Mouse (Mus musculus): ENCODE data around the gene Dock10. TPM values are rescaled to one million over a fixed set of nuclear protein-coding genes. Genes with fewer than 3 reads are reported as not detected.

Gene Dock10
- polyA plus RNA-seq, 2 experiments = 8.2 to 9.1 TPM

- no peak overlapping the region for H3K27ac ChIP-seq (replicated peaks; ENCODE audit: low read depth, low read length)
- TF ChIP-seq POLR2A (IDR thresholded peaks at IDR 0.05; ENCODE audit: borderline replicate concordance, extremely low read depth, insufficient read depth, insufficient read length) = no peak
- H3K27me3 ChIP-seq (ENCODE audit: control insufficient read depth, insufficient read depth, low read length) = no peaks in the 10 kb centered on the region
- H3K9ac ChIP-seq (ENCODE audit: low read depth, low read length, severe bottlenecking) = no peak overlapping the region
- no peaks in the 10 kb centered on the region; the same call in 1 of the 2 replicates for H3K4me1 ChIP-seq (ENCODE audit: control insufficient read depth, insufficient read depth, low read length)
- 48% methylated on average over 1 of the region's 1 CpGs for WGBS
- H3K36me3 ChIP-seq (ENCODE audit: control insufficient read depth, insufficient read depth, low read length) = no peaks in the 10 kb centered on the region
- DNase-seq (ENCODE audit: low spot score) (no peak), ATAC-seq (ENCODE audit: low FRiP score, low read depth) (no peak)
- H3K9me3 ChIP-seq (ENCODE audit: control insufficient read depth, low read length) = no peaks in the 10 kb centered on the region
- H3K4me2 ChIP-seq (replicated peaks; ENCODE audit: low read depth, low read length, severe bottlenecking) = no peak overlapping the region
- no peak overlapping the region for H3K4me3 ChIP-seq (replicated peaks; ENCODE audit: low read length)
Measured at GRCm38 (mm10) chr1:80718666-80719065, 39.7 kb downstream of the Dock10 start.

DNA sequence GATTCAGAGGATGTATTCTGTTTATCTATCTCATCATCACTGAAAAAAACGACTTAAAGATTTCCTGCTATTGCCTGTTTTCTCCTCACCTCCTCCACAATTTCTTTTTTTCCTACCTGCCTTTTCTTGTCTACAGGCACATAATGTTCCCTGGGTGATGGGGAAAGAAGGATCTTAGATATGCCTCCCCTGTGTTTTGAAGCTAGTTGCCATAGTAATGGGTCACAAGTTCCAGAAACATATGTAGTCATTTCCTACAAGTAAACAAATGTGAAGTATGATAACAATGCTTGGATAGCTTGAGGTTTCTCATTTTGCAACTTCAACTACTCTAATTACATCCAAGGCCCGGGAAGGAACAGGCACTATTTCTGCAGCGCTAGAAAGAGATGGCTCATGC, 42.4 kb downstream of the Dock10 start:
- DNase-seq (ENCODE audit: low spot score) = no peak
- H3K4me1 ChIP-seq (ENCODE audit: control insufficient read depth, insufficient read depth, low read length) = peaks cover 3% of the 10 kb centered on the region; the same call in 1 of the 2 replicates
- no peak overlapping the region for H3K27ac ChIP-seq (replicated peaks; ENCODE audit: low read depth, low read length)
- no peaks in the 10 kb centered on the region for H3K27me3 ChIP-seq (ENCODE audit: control insufficient read depth, insufficient read depth, low read length)
- WGBS = 73% methylated on average over 3 of the region's 3 CpGs
- no peak overlapping the region for H3K4me3 ChIP-seq (replicated peaks; ENCODE audit: low read length)
- no peak overlapping the region for H3K9ac ChIP-seq (ENCODE audit: low read depth, low read length, severe bottlenecking)
- no peak overlapping the region for H3K4me2 ChIP-seq (replicated peaks; ENCODE audit: low read depth, low read length, severe bottlenecking)
- H3K9me3 ChIP-seq (ENCODE audit: control insufficient read depth, low read length) = no peaks in the 10 kb centered on the region
- ATAC-seq (ENCODE audit: low FRiP score, low read depth) = no peak
- TF ChIP-seq POLR2A (IDR thresholded peaks at IDR 0.05; ENCODE audit: borderline replicate concordance, extremely low read depth, insufficient read depth, insufficient read length) = no peak
- no peaks in the 10 kb centered on the region for H3K36me3 ChIP-seq (ENCODE audit: control insufficient read depth, insufficient read depth, low read length)

DNA sequence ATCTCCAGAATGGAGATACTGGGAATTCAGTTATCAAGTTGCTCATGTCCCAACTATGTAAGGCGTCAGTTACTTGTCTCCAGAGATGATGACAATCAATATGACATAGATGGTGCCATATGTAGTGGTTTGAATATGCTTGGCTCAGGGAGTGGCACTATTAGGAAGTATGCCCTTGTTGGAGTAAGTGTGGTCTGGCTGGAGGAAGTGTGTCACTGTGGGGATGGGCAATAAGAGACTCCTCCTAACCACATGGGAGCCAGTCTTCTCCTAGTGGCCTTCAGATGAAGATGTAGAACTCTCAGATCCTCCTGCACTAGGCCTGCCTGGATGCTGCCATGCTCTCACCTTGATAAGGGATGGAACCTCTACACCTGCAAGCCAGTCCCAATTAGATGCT, 44.4 kb downstream of the Dock10 start:
- ATAC-seq (ENCODE audit: low FRiP score, low read depth) (no peak), DNase-seq (ENCODE audit: low spot score) (no peak)
- no peak for TF ChIP-seq POLR2A (IDR thresholded peaks at IDR 0.05; ENCODE audit: borderline replicate concordance, extremely low read depth, insufficient read depth, insufficient read length)
- 96% methylated on average over 1 of the region's 1 CpGs for WGBS
- Histone ChIP-seq H3K36me3 (ENCODE audit: control insufficient read depth, insufficient read depth, low read length) (no peaks in the 10 kb centered on the region), H3K9me3 (ENCODE audit: control insufficient read depth, low read length) (no peaks in the 10 kb centered on the region), H3K4me2 (replicated peaks; ENCODE audit: low read depth, low read length, severe bottlenecking) (no peak overlapping the region), H3K4me1 (ENCODE audit: control insufficient read depth, insufficient read depth, low read length) (peaks cover 8% of the 10 kb centered on the region), H3K4me3 (replicated peaks; ENCODE audit: low read length) (no peak overlapping the region), H3K27me3 (ENCODE audit: control insufficient read depth, insufficient read depth, low read length) (no peaks in the 10 kb centered on the region), H3K27ac (replicated peaks; ENCODE audit: low read depth, low read length) (no peak overlapping the region), H3K9ac (ENCODE audit: low read depth, low read length, severe bottlenecking) (no peak overlapping the region)

DNA sequence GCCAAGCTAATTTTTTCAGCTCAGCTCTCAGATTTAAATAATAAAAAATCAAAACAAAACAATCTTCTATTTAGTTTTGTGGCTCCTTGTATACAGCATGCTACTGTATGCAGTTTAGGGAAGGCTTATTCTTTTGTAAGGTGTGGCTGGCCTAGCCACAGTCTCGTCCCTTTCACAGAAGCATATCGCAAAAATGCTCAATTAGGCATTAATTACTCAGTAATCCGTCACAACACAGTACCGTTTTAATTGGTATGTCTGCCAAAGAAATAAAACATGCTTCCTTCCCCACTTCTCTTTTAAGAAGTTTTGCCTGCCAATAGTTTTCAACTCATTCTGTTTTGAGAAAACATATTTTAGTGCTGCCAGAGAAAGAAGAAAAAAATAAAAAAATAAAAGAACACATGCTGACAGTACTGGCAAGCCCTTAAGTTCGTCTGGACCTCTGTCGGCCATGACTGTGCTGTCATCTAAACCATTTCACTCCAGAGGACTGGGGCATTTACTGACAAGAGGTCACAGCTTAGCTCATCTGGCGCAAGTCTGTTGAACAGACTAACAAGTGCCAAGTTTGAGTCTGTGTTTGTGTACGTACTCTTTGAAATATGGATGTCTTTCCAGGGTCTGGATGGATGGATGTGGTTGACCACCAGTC, 47.6 kb downstream of the Dock10 start:
- TF ChIP-seq POLR2A (IDR thresholded peaks at IDR 0.05; ENCODE audit: borderline replicate concordance, extremely low read depth, insufficient read depth, insufficient read length) = no peak
- no peak overlapping the region for H3K4me2 ChIP-seq (replicated peaks; ENCODE audit: low read depth, low read length, severe bottlenecking)
- no peak for ATAC-seq (ENCODE audit: low FRiP score, low read depth)
- 39% methylated on average over 8 of the region's 8 CpGs for WGBS
- no peak overlapping the region for H3K27ac ChIP-seq (replicated peaks; ENCODE audit: low read depth, low read length)
- H3K9me3 ChIP-seq (ENCODE audit: control insufficient read depth, low read length) = no peaks in the 10 kb centered on the region
- H3K36me3 ChIP-seq (ENCODE audit: control insufficient read depth, insufficient read depth, low read length) = no peaks in the 10 kb centered on the region
- H3K4me1 ChIP-seq (ENCODE audit: control insufficient read depth, insufficient read depth, low read length) = peaks cover 8% of the 10 kb centered on the region
- H3K9ac ChIP-seq (ENCODE audit: low read depth, low read length, severe bottlenecking) = no peak overlapping the region
- H3K4me3 ChIP-seq (replicated peaks; ENCODE audit: low read length) = no peak overlapping the region
- no peak for DNase-seq (ENCODE audit: low spot score)
- H3K27me3 ChIP-seq (ENCODE audit: control insufficient read depth, insufficient read depth, low read length) = no peaks in the 10 kb centered on the region

- peak; percentile 66 for DNase-seq (ENCODE audit: low spot score)
- Histone ChIP-seq H3K4me2 (replicated peaks; ENCODE audit: low read depth, low read length, severe bottlenecking) (no peak overlapping the region), H3K4me3 (replicated peaks; ENCODE audit: low read length) (no peak overlapping the region), H3K9ac (ENCODE audit: low read depth, low read length, severe bottlenecking) (no peak overlapping the region), H3K9me3 (ENCODE audit: control insufficient read depth, low read length) (no peaks in the 10 kb centered on the region), H3K27me3 (ENCODE audit: control insufficient read depth, insufficient read depth, low read length) (no peaks in the 10 kb centered on the region), H3K4me1 (ENCODE audit: control insufficient read depth, insufficient read depth, low read length) (peaks cover 8% of the 10 kb centered on the region), H3K36me3 (ENCODE audit: control insufficient read depth, insufficient read depth, low read length) (no peaks in the 10 kb centered on the region), H3K27ac (replicated peaks; ENCODE audit: low read depth, low read length) (no peak overlapping the region)
- WGBS = 44% methylated on average over 5 of the region's 5 CpGs
- ATAC-seq (ENCODE audit: low FRiP score, low read depth) = no peak; the same call in 1 of the 2 replicates
- TF ChIP-seq POLR2A (IDR thresholded peaks at IDR 0.05; ENCODE audit: borderline replicate concordance, extremely low read depth, insufficient read depth, insufficient read length) = no peak
Measured at GRCm38 (mm10) chr1:80710097-80710541, 48.2 kb downstream of the Dock10 start.

All from limb, embryonic 14.5 days (tissue).